Mouse (Mus musculus) stomach, postnatal 0 days (tissue): Measurements from ENCODE around the gene Mccc2.

Source experiments
- CTCF ChIP-seq: IDR thresholded peaks from 2 replicates; pipeline ENCODE4 v1.5.1; 2016; ENCODE audit warnings: antibody characterized with exemption, low read depth, mild to moderate bottlenecking, moderate library complexity
- EP300 ChIP-seq: optimal IDR thresholded peaks from 2 replicates; pipeline ENCODE3; 2016; ENCODE audit warnings: antibody characterized with exemption

GRCm38 (mm10) chr13:100015937-100016336 lies 498 bp upstream of the Mccc2 start:
- TF ChIP-seq CTCF, result no peak
- TF ChIP-seq EP300, result no peak
